Mouse (Mus musculus) gastrocnemius, adult 2 months (tissue): ENCODE measurements around the gene Lipt1. TPM values are rescaled to one million over a fixed set of nuclear protein-coding genes. Genes with fewer than 3 reads are reported as not detected.

Experiments
- DNase-seq: peaks from one replicate; pipeline ENCODE4 v3.0.0; 2022
- H3K27ac ChIP-seq: fragments of 200-600 bp; 2 replicates; pipeline ENCODE4 v1.8.1; 2022; ENCODE audit warnings: mild to moderate bottlenecking
- H3K4me3 ChIP-seq: fragments of 200-600 bp; 2 replicates; pipeline ENCODE4 v1.8.1; 2022; ENCODE audit warnings: mild to moderate bottlenecking, moderate library complexity
- CTCF ChIP-seq: fragments of 200-600 bp; IDR thresholded peaks from 2 replicates; pipeline ENCODE4 v1.8.1; 2022; ENCODE audit warnings: antibody characterized with exemption, mild to moderate bottlenecking, moderate library complexity
- intact Hi-C: fragments of 180-260 bp; cut with DNase I; formaldehyde crosslinking; loops from one replicate; pipeline ENCODE4 v1.15.1; 2025
- long read RNA-seq, 2 experiments: library from polyadenylated mRNA; stranded (forward); transcript quantifications; one replicate each; pipeline ENCODE4 v2.0.0; 2021
- total RNA-seq, 2 experiments: library from RNA; stranded (reverse); gene quantifications; 2 replicates each; pipeline ENCODE4 v1.2.3; 2021

Gene Lipt1
- 10 to 100 TPM in 1 of 2 experiments, 1 to 10 TPM in 1; 7.7 to 10.3 TPM for total RNA-seq
- long read RNA-seq, experiment 1, partial matches to known transcripts, result 0 of 7 reads
- long read RNA-seq, experiment 1, other reads (novel, unspliced or antisense), result 2 of 7 reads
- long read RNA-seq, experiment 2, partial matches to known transcripts, result 1 of 7 reads
- long read RNA-seq, experiment 2, other reads (novel, unspliced or antisense), result 2 of 7 reads

GRCm38 (mm10) chr1:37871704-37872103 is at the start of gene Lipt1:
Gene Lipt1, plus strand, starts transcription at chr1:37871738.
- intact Hi-C loops, result loop anchor here (2.0 to 5.0 kb wide), 3 partner anchors 17 to 256 kb away; partner anchors contain the start of genes Eif5b, Rev1 and Txndc9
- no peak for TF ChIP-seq CTCF
- DNase-seq, result peak; percentile 26
- H3K27ac ChIP-seq, result peak within 1 kb of the TSS; percentile 82
- peak within 1 kb of the TSS; percentile 79 for H3K4me3 ChIP-seq

DNA sequence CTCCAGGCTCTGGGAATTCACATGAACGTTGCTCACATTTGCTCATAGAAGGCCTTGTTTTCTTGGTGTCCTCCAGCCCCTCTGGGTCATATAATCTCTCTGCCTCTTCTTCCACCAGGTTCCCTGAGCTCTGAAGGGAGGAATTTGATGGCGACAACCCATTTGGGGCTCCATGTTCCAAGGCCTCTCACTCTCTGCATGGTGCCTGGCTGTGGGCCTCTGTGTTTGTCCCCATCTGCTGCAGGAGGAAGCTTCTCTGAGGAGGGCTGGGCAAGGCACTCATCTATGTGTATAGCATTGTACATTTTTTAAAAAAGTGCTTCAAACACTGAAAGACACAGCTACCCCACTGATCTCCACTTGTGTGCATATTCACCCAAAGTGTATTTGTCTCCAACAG is 39.9 kb upstream of the Lipt1 start:
- Histone ChIP-seq H3K4me3 (no peak overlapping the region), H3K27ac (no peak overlapping the region)
- TF ChIP-seq CTCF, result no peak
- DNase-seq, result no peak
- intact Hi-C loops, result no loop called here

DNA sequence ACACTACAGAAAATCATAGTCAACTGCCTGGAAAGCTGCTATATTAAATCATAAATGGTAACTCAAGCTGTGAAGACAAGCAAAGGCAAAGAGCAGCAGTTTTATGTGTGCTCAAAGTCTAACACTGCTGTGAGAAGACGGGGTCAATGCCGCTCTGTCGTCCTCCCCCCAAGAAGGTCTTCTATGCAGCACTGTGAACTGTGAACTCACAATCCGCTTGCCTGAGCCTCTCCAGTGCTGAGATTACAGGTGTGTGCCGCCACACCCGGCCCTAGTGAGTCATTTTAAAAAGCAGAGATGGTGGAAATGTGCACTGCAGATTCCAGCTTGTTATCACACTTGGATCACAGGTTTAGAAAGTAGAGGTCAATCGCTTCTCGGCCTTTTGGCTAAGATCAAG is 24.7 kb upstream of the Lipt1 start:
- Histone ChIP-seq H3K4me3 (no peak overlapping the region), H3K27ac (no peak overlapping the region)
- intact Hi-C loops, result no loop called here
- no peak for DNase-seq
- no peak for TF ChIP-seq CTCF

DNA sequence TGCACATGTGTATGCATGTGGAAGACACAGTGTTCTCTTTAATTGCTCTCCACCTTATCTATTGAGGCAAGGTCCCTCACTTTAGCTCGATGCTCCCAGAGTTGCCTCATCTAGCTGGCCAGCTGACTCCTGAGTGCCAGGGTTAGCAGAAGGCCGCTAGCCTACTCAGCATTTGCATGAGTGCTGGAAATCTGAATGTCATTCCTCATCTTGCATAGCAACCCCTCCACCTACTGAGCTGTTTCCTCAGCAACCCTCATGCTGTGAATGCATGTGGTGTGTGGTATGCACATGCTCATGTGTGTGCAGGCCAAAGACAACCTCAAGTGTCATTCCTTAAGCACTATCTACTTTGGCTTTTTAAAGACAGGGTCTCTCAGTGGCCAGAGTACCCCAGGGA is 20.8 kb upstream of the Lipt1 start:
- no peak overlapping the region for H3K27ac ChIP-seq

DNA sequence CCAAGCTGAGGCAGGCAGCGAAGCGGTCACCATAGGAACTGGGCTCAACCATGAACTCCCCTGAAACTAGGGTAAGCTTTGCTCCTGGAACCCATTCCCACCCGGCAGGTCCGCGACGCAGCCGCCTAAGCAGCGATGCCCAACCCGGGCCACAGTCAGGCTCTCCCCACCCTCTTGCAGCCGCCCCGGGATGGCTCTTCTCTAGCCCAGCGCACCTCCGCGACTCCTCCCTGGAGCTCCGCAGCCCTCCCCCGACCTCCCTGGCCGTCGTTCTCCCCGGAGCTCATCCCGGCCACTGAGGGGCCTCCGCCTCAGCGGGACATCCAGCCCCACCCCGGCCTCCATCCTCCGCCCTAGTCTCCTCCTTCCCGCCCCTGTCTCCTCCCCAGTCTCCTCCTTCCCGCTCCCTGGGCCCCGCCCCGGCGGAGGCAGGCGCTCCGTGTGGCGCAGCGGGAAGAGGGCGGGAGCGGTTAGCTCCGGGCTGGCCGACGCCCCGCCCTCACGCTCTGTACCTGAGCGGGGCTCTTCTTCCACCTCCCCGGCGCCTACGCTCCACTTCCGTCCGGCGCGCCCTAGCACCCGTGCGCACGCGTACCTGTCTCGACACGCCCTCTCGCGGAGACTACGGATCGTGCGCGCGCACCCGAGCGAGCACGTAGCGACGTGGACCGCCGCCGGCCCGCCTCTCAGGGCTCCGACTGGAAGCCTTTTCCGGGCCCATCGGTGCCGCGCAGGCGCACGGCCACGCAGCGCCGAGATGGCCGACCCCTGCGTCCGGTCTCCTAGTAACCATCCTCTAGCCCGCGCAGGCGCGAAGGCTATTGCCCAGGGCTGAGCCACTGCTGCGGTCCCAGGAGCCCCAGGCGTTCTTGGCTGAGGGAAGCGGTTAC is 6.8 kb upstream of the Lipt1 start:
- intact Hi-C loops, result loop anchor here (2.0 to 5.0 kb wide), 2 partner anchors 26 to 187 kb away; partner anchors contain the start of genes Mitd1 and Mrpl30
- TF ChIP-seq CTCF, result peak; percentile 41; the same call in 1 of the 2 replicates
- peak; percentile 100 for DNase-seq
- peak overlapping the region; percentile 88 for H3K27ac ChIP-seq
- H3K4me3 ChIP-seq, result peak overlapping the region; percentile 83

More for the DNA sequence above, 20.8 kb upstream of the Lipt1 start:
- no peak overlapping the region for H3K4me3 ChIP-seq
- TF ChIP-seq CTCF, result no peak
- no peak for DNase-seq
- intact Hi-C loops, result no loop called here

DNA sequence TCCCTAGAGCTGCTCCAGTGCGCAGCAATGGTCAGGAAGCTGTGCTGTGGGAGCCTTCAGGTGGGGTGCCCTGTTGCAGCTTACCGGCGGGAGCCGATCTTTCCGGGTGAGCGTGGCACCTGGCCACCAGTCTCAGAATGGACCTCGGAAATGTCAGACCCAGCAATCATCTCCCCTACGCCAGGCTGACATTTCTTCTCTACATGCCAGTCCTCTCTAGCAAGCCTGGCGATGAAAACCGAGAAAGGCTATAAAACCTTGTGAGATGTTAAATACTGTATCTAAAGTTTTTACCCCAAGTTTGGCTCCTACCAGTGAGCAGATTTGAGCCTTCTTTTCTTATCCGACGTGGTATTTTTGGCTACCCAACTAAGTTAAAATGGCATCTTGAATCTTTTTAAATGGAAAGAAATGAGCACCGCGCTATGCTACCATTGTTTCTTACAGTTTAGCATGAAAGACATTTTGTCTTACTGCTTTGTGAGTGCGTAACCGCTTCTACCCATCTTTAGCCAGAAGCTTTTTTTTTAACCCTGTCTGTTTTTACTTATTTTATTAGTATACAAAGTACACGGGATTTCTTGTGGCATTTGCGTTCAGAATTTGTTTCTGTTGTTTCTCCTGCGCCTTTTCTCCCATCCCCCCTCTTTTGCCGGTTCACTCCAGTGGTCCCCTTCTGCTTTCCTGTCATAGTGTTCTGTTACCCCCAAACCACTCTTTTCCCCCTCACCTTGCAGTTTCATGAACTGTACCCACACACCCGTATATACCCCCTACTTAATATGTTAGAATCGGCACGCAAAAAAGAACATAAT is 5.9 kb upstream of the Lipt1 start:
- intact Hi-C loops, result loop anchor here (2.0 to 5.0 kb wide), 2 partner anchors 25 to 188 kb away; partner anchors contain the start of genes Mitd1 and Mrpl30
- Histone ChIP-seq H3K4me3 (peak overlapping the region; percentile 83), H3K27ac (peak overlapping the region; percentile 88)
- TF ChIP-seq CTCF, result no peak
- DNase-seq, result no peak

GRCm38 (mm10) chr1:37866286-37866685 is 5.3 kb upstream of the Lipt1 start, which contains the start of gene Tsga10:
Gene Tsga10, minus strand, starts transcription at chr1:37866429.
- Histone ChIP-seq H3K27ac (peak within 1 kb of the TSS; percentile 88), H3K4me3 (peak within 1 kb of the TSS; percentile 83)
- TF ChIP-seq CTCF, result no peak
- no peak for DNase-seq
- intact Hi-C loops, result loop anchor here (5.0 kb wide), 1 partner anchor 189 kb away; no protein-coding TSS in a partner anchor

- peak; percentile 36 for DNase-seq
- Histone ChIP-seq H3K4me3 (no peak overlapping the region), H3K27ac (no peak overlapping the region)
- intact Hi-C loops, result loop anchor here (5.0 kb wide), 1 partner anchor 190 kb away; no protein-coding TSS in a partner anchor
- TF ChIP-seq CTCF, result peak; percentile 72
Observed at GRCm38 (mm10) chr1:37867056-37867455, 4.5 kb upstream of the Lipt1 start.

DNA sequence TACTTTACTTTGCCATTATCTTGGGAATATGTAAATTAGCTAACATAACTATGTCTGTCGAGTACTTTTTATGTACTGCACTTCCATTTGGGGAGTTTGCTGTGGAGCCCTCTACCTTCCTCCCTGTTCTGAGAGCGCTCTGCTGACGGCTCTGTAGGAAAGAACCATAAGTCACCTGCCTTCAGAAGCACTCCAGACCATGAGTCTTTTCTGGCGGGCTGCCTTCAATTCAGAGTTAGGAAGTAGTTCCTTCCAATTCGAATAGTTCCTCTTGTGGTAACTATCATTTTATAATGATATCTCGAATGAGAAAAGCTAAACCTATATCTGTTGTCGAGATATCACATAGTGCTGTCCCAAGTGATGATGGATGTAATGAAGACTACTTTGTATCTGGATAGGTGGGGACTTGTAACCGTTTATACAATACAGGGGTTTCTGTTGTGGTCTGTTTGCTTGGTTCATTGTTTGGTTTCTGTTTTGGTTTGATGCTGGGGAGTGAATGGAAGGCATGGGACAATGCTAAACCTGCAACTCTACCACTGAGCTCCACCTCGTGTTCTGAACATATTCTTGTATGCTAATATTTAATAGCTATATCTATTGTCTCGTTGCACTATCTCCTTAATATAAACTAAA is 3.7 kb upstream of the Lipt1 start:
- Histone ChIP-seq H3K4me3 (no peak overlapping the region), H3K27ac (no peak overlapping the region)
- intact Hi-C loops, result loop anchor here (5.0 kb wide), 1 partner anchor 191 kb away; no protein-coding TSS in a partner anchor
- no peak for DNase-seq
- TF ChIP-seq CTCF, result no peak

GRCm38 (mm10) chr1:37868640-37869039 is 2.9 kb upstream of the Lipt1 start:
- intact Hi-C loops, result loop anchor here (5.0 kb wide), 1 partner anchor 191 kb away; no protein-coding TSS in a partner anchor
- DNase-seq, result no peak
- no peak overlapping the region for H3K27ac ChIP-seq
- no peak overlapping the region for H3K4me3 ChIP-seq
- no peak for TF ChIP-seq CTCF

DNA sequence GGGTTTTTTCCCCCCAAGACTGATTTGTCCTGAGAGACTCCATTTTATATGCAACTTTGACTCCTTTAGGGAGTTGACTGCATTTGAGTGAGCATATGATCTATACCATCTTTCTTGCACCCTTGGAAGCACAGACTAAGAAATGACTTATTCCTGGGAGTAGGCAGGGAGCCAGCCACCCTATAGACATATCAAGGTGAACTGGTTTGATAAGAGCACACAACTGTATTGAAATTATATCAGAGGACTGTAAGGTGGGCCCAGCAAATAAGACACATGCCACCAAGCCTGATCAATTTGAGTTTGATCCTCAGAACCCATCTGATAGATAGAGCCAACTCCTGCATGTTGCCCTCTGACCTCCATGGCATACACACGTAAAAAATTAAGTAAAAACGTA is 2.2 kb upstream of the Lipt1 start:
- intact Hi-C loops, result loop anchor here (5.0 kb wide), 1 partner anchor 192 kb away; no protein-coding TSS in a partner anchor
- no peak overlapping the region for H3K4me3 ChIP-seq
- no peak for TF ChIP-seq CTCF
- H3K27ac ChIP-seq, result no peak overlapping the region
- DNase-seq, result no peak
